ENCODE assay signal across 8 mouse cellular contexts in genomic region chr10:24625060-24625701, GRCm38 (mm10). TPM values are rescaled to one million over a fixed set of nuclear protein-coding genes. Genes with fewer than 3 reads are reported as not detected.
DNase-seq lines count a peak whose midpoint lies in the region; ATAC-seq and TF ChIP-seq lines count a peak whose summit lies in the region.

No protein-coding gene starts in this region.

- H3K27me3 ChIP-seq in ES-Bruce4 (ENCODE audit: control insufficient read depth, insufficient read depth, low read length, poor library complexity, severe bottlenecking), result no peaks in the 10 kb centered on the region
- H3K27me3 ChIP-seq in heart, embryonic 16.5 days (ENCODE audit: control insufficient read depth, insufficient read depth, low read length), result 0 out of 2 replicates have a peak, but pooled peaks cover 2% of the 10 kb centered on the region
- H3K27me3 ChIP-seq in lung, postnatal 0 days (replicated peaks; ENCODE audit: insufficient read depth, low read length), result no peaks in the 10 kb centered on the region

- peak overlapping the region; percentile 44; the same call in 1 of the 2 replicates for H3K4me2 ChIP-seq in heart, embryonic 16.5 days (ENCODE audit: low read depth, low read length)
- H3K4me2 ChIP-seq in lung, postnatal 0 days (replicated peaks; ENCODE audit: low read depth, low read length), result no peak overlapping the region

- H3K9me3 ChIP-seq in ES-Bruce4 (replicated peaks; ENCODE audit: control insufficient read depth, insufficient read depth, low read length, poor library complexity, severe bottlenecking), result no peaks in the 10 kb centered on the region
- H3K9me3 ChIP-seq in heart, embryonic 16.5 days (replicated peaks; ENCODE audit: control insufficient read depth, low read length), result no peaks in the 10 kb centered on the region
- H3K9me3 ChIP-seq in lung, postnatal 0 days (ENCODE audit: low read length), result no peaks in the 10 kb centered on the region

- peak; percentile 92 for DNase-seq in brain, adult 2 months (ENCODE audit: low read depth, low spot score)
- DNase-seq in fibroblast of lung, adult 2 months (ENCODE audit: low read depth), result peak; percentile 72
- peak; percentile 39 to 87 for DNase-seq in layer of hippocampus, adult 18-20 months (ENCODE audit: low spot score in 2 of 2)
- peak; percentile 84 for DNase-seq in lung, postnatal 0 days (ENCODE audit: low spot score)
- DNase-seq in retina, adult 2 months (ENCODE audit: low read depth, low spot score), result peak; percentile 54
- DNase-seq in thymus, postnatal 14 days, result peak; percentile 91

- no peak overlapping the region for H3K4me3 ChIP-seq in ES-Bruce4 (ENCODE audit: low read depth, low read length)
- H3K4me3 ChIP-seq in heart, embryonic 16.5 days (ENCODE audit: low read length), result peak overlapping the region; percentile 11; the same call in 1 of the 2 replicates
- no peak overlapping the region for H3K4me3 ChIP-seq in lung, postnatal 0 days (ENCODE audit: low read depth, low read length)

- H3K27ac ChIP-seq in ES-Bruce4 (ENCODE audit: insufficient read depth, low read length), result no peak overlapping the region
- H3K27ac ChIP-seq in heart, embryonic 16.5 days (ENCODE audit: low read length), result no peak overlapping the region
- no peak overlapping the region for H3K27ac ChIP-seq in lung, postnatal 0 days (ENCODE audit: low read length)

- no peak for ATAC-seq in heart, embryonic 16.5 days (replicated peaks; ENCODE audit: extremely low read depth, insufficient read depth, low FRiP score)
- ATAC-seq in lung, postnatal 0 days, result peak; percentile 35

- TF ChIP-seq EP300 in ES-Bruce4 (IDR thresholded peaks at IDR 0.05; ENCODE audit: insufficient read depth, low read depth, low read length), result 0 out of 2 replicates have a peak, but pooled peaks have one; percentile 12
- TF ChIP-seq EP300 in lung, postnatal 0 days (IDR thresholded peaks at IDR 0.05), result no peak

- no peak for TF ChIP-seq POLR2A in ES-Bruce4 (IDR thresholded peaks at IDR 0.05; ENCODE audit: insufficient read depth, low read length)

- H3K4me1 ChIP-seq in ES-Bruce4 (ENCODE audit: control insufficient read depth, insufficient read depth, low read length), result no peaks in the 10 kb centered on the region
- H3K4me1 ChIP-seq in heart, embryonic 16.5 days (ENCODE audit: control insufficient read depth, insufficient read depth, low read length), result peaks cover 3% of the 10 kb centered on the region; the same call in 1 of the 2 replicates
- H3K4me1 ChIP-seq in lung, postnatal 0 days (ENCODE audit: insufficient read depth, low read depth, low read length), result no peaks in the 10 kb centered on the region

- H3K9ac ChIP-seq in ES-Bruce4 (ENCODE audit: low read depth, poor library complexity, severe bottlenecking), result no peak overlapping the region
- H3K9ac ChIP-seq in heart, embryonic 16.5 days (ENCODE audit: low read length), result no peak overlapping the region
- no peak overlapping the region for H3K9ac ChIP-seq in lung, postnatal 0 days (replicated peaks; ENCODE audit: low read depth)

- peak; percentile 78 for TF ChIP-seq CTCF in ES-Bruce4 (IDR thresholded peaks at IDR 0.05; ENCODE audit: low read depth, low read length)
- peak; percentile 95 for TF ChIP-seq CTCF in lung, postnatal 0 days (IDR thresholded peaks at IDR 0.05)

- 34% methylated on average over 24 of the region's 24 CpGs for WGBS in heart, embryonic 16.5 days
- 30% methylated on average over 24 of the region's 24 CpGs for WGBS in lung, postnatal 0 days

- no peaks in the 10 kb centered on the region for H3K36me3 ChIP-seq in ES-Bruce4 (ENCODE audit: control insufficient read depth, insufficient read depth, low read length, poor library complexity, severe bottlenecking)
- no peaks in the 10 kb centered on the region for H3K36me3 ChIP-seq in heart, embryonic 16.5 days (ENCODE audit: control insufficient read depth, insufficient read depth)
- no peaks in the 10 kb centered on the region for H3K36me3 ChIP-seq in lung, postnatal 0 days (ENCODE audit: insufficient read depth, low read length)

RNA-seq across cellular contexts. Expression of gene Ccn2, which starts 29.9 kb away (rescaled TPM):
- polyA plus RNA-seq in ES-Bruce4 (2011; ENCODE audit: insufficient read depth, insufficient read length, low read depth, missing spikeins), result 64.9 and 65.2 TPM in 2 replicates
- 34.3 and 37.6 TPM in 2 replicates for polyA plus RNA-seq in heart, embryonic 16.5 days (2015; fragmentation: Nextera tagmentation; extraction: Ambion mirVana)
- 1 to 10 TPM; 7.8 to 9.8 TPM for total RNA-seq in layer of hippocampus, adult 18-20 months (2021)
- 54.8 and 71.1 TPM in 2 replicates for polyA plus RNA-seq in lung, postnatal 0 days (2015; fragmentation: Nextera tagmentation; extraction: Ambion mirVana)
